Mouse (Mus musculus): Measurements from ENCODE around the gene Gng8. TPM values are rescaled to one million over a fixed set of nuclear protein-coding genes. Genes with fewer than 3 reads are reported as not detected.

Gng8 gene
- total and polyA plus RNA-seq, 2 experiments from 2014 or later, result 0.27 to 1.7 TPM

DNA sequence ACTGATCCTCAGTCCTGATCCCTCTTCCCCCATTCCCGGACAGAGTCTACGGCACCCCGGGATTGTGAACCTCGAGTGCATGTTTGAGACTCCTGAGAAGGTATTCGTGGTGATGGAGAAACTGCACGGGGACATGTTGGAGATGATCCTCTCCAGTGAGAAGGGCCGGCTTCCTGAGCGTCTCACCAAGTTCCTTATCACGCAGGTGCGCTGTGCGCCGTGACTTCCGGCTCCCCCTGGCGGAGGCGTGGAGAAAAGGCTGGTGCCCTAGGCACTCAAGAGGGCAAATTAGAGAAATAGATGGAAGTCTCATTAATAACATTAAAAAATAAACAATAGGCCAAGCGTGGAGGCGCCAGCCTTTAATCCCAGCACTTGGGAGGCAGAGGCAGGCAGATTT is 33.2 kb upstream of the Gng8 start:
- no peaks in the 10 kb centered on the region for H3K9me3 ChIP-seq (replicated peaks; ENCODE audit: control insufficient read depth, low read length)
- DNase-seq (ENCODE audit: low spot score) (no peak), ATAC-seq (ENCODE audit: insufficient read depth, low read depth) (no peak)
- no peak overlapping the region for H3K9ac ChIP-seq (replicated peaks; ENCODE audit: low read depth, low read length)
- WGBS, result 27% methylated on average over 17 of the region's 17 CpGs
- TF ChIP-seq CTCF (IDR thresholded peaks at IDR 0.05; ENCODE audit: low read depth) (peak; percentile 65), EP300 (IDR thresholded peaks at IDR 0.05; ENCODE audit: low read depth) (no peak)
- H3K27ac ChIP-seq (ENCODE audit: low read depth), result no peak overlapping the region
- peaks cover 54% of the 10 kb centered on the region for H3K36me3 ChIP-seq (replicated peaks; ENCODE audit: control insufficient read depth, insufficient read depth, low read length)
- H3K4me2 ChIP-seq (ENCODE audit: low read depth, low read length), result no peak overlapping the region
- H3K4me3 ChIP-seq (ENCODE audit: low read depth, low read length), result no peak overlapping the region
- H3K27me3 ChIP-seq (ENCODE audit: control insufficient read depth, insufficient read depth, low read length), result no peaks in the 10 kb centered on the region
- no peaks in the 10 kb centered on the region for H3K4me1 ChIP-seq (ENCODE audit: control insufficient read depth, insufficient read depth)

GRCm38 (mm10) chr7:16859902-16860651 is 31.5 kb upstream of the Gng8 start:
- Histone ChIP-seq H3K9ac (replicated peaks; ENCODE audit: low read depth, low read length) (no peak overlapping the region), H3K9me3 (replicated peaks; ENCODE audit: control insufficient read depth, low read length) (no peaks in the 10 kb centered on the region), H3K27me3 (ENCODE audit: control insufficient read depth, insufficient read depth, low read length) (no peaks in the 10 kb centered on the region), H3K4me2 (ENCODE audit: low read depth, low read length) (no peak overlapping the region), H3K4me3 (ENCODE audit: low read depth, low read length) (no peak overlapping the region), H3K27ac (ENCODE audit: low read depth) (no peak overlapping the region), H3K36me3 (replicated peaks; ENCODE audit: control insufficient read depth, insufficient read depth, low read length) (peaks cover 57% of the 10 kb centered on the region), H3K4me1 (ENCODE audit: control insufficient read depth, insufficient read depth) (no peaks in the 10 kb centered on the region)
- WGBS, result 34% methylated on average over 5 of the region's 5 CpGs
- no peak for DNase-seq (ENCODE audit: low spot score)
- TF ChIP-seq EP300 (IDR thresholded peaks at IDR 0.05; ENCODE audit: low read depth), result no peak
- TF ChIP-seq CTCF (IDR thresholded peaks at IDR 0.05; ENCODE audit: low read depth), result peak; percentile 78
- ATAC-seq (ENCODE audit: insufficient read depth, low read depth), result no peak

- H3K27me3 ChIP-seq (ENCODE audit: control insufficient read depth, insufficient read depth, low read length), result no peaks in the 10 kb centered on the region
- WGBS, result 85% methylated on average over 3 of the region's 3 CpGs
- no peak overlapping the region for H3K4me3 ChIP-seq (ENCODE audit: low read depth, low read length)
- H3K36me3 ChIP-seq (replicated peaks; ENCODE audit: control insufficient read depth, insufficient read depth, low read length), result peaks cover 66% of the 10 kb centered on the region
- H3K27ac ChIP-seq (ENCODE audit: low read depth), result no peak overlapping the region
- no peak for DNase-seq (ENCODE audit: low spot score)
- no peak overlapping the region for H3K4me2 ChIP-seq (ENCODE audit: low read depth, low read length)
- H3K4me1 ChIP-seq (ENCODE audit: control insufficient read depth, insufficient read depth), result no peaks in the 10 kb centered on the region
- H3K9me3 ChIP-seq (replicated peaks; ENCODE audit: control insufficient read depth, low read length), result no peaks in the 10 kb centered on the region
- no peak overlapping the region for H3K9ac ChIP-seq (replicated peaks; ENCODE audit: low read depth, low read length)
- ATAC-seq (ENCODE audit: insufficient read depth, low read depth), result no peak
- TF ChIP-seq EP300 (IDR thresholded peaks at IDR 0.05; ENCODE audit: low read depth) (no peak), CTCF (IDR thresholded peaks at IDR 0.05; ENCODE audit: low read depth) (no peak)
Measured at GRCm38 (mm10) chr7:16867488-16867887, 24.1 kb upstream of the Gng8 start.

DNA sequence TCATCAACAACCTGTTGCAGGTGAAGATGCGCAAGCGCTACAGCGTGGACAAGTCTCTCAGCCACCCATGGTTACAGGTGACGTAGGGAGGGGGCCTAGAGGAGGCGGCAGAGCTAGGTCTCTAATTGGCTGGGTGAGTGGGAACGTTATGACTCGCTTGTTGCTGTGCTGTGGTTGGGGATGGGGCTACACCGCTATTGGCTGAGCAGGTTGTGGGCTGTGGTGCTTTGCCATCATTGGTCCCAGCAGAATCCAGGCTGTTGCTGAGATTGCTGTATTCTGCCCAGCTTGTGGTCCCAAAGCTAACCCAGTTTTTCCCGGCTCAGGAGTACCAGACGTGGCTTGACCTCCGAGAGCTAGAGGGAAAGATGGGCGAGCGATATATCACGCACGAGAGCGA is 22.1 kb upstream of the Gng8 start:
- Histone ChIP-seq H3K9ac (replicated peaks; ENCODE audit: low read depth, low read length) (no peak overlapping the region), H3K4me3 (ENCODE audit: low read depth, low read length) (no peak overlapping the region), H3K27me3 (ENCODE audit: control insufficient read depth, insufficient read depth, low read length) (no peaks in the 10 kb centered on the region), H3K36me3 (replicated peaks; ENCODE audit: control insufficient read depth, insufficient read depth, low read length) (peaks cover 53% of the 10 kb centered on the region), H3K9me3 (replicated peaks; ENCODE audit: control insufficient read depth, low read length) (no peaks in the 10 kb centered on the region), H3K4me2 (ENCODE audit: low read depth, low read length) (no peak overlapping the region), H3K27ac (ENCODE audit: low read depth) (no peak overlapping the region), H3K4me1 (ENCODE audit: control insufficient read depth, insufficient read depth) (no peaks in the 10 kb centered on the region)
- peak; percentile 58; the same call in 1 of the 2 replicates for ATAC-seq (ENCODE audit: insufficient read depth, low read depth)
- WGBS, result 52% methylated on average over 16 of the region's 16 CpGs
- no peak for DNase-seq (ENCODE audit: low spot score)
- TF ChIP-seq EP300 (IDR thresholded peaks at IDR 0.05; ENCODE audit: low read depth), result no peak
- no peak for TF ChIP-seq CTCF (IDR thresholded peaks at IDR 0.05; ENCODE audit: low read depth)

GRCm38 (mm10) chr7:16871600-16871999 is 20.0 kb upstream of the Gng8 start:
- ATAC-seq (ENCODE audit: insufficient read depth, low read depth), result no peak
- Histone ChIP-seq H3K4me1 (ENCODE audit: control insufficient read depth, insufficient read depth) (0 out of 2 replicates have a peak, but pooled peaks cover 9% of the 10 kb centered on the region), H3K9ac (replicated peaks; ENCODE audit: low read depth, low read length) (no peak overlapping the region), H3K27me3 (ENCODE audit: control insufficient read depth, insufficient read depth, low read length) (no peaks in the 10 kb centered on the region), H3K36me3 (replicated peaks; ENCODE audit: control insufficient read depth, insufficient read depth, low read length) (peaks cover 35% of the 10 kb centered on the region), H3K9me3 (replicated peaks; ENCODE audit: control insufficient read depth, low read length) (no peaks in the 10 kb centered on the region), H3K4me3 (ENCODE audit: low read depth, low read length) (no peak overlapping the region), H3K27ac (ENCODE audit: low read depth) (no peak overlapping the region), H3K4me2 (ENCODE audit: low read depth, low read length) (no peak overlapping the region)
- TF ChIP-seq CTCF (IDR thresholded peaks at IDR 0.05; ENCODE audit: low read depth) (no peak), EP300 (IDR thresholded peaks at IDR 0.05; ENCODE audit: low read depth) (no peak)
- DNase-seq (ENCODE audit: low spot score), result no peak
- WGBS, result 66% methylated on average over 10 of the region's 10 CpGs

DNA sequence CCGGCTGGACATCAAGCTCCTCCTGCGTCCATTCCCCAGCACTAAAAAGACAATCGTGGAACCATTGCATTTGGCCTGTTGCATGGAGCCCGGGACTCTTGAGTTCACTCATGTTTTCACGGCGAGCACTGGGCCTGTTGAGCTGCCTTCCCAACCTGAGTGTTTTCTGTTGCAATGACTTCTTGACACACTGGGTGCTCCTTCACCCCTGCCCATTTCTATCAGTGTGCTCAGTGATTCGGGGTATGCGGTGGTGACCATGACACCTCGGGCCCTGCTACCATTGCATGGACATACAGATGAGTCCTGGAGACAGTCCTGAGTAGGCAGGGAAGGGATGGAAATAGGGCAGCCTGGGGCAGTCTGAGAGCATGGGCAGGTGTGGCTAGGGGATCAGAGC is 19.1 kb upstream of the Gng8 start:
- 95% methylated on average over 9 of the region's 9 CpGs for WGBS
- H3K27me3 ChIP-seq (ENCODE audit: control insufficient read depth, insufficient read depth, low read length), result no peaks in the 10 kb centered on the region
- TF ChIP-seq CTCF (IDR thresholded peaks at IDR 0.05; ENCODE audit: low read depth) (no peak), EP300 (IDR thresholded peaks at IDR 0.05; ENCODE audit: low read depth) (no peak)
- H3K9ac ChIP-seq (replicated peaks; ENCODE audit: low read depth, low read length), result no peak overlapping the region
- no peak overlapping the region for H3K4me2 ChIP-seq (ENCODE audit: low read depth, low read length)
- DNase-seq (ENCODE audit: low spot score), result no peak
- peaks cover 30% of the 10 kb centered on the region for H3K36me3 ChIP-seq (replicated peaks; ENCODE audit: control insufficient read depth, insufficient read depth, low read length)
- no peaks in the 10 kb centered on the region for H3K9me3 ChIP-seq (replicated peaks; ENCODE audit: control insufficient read depth, low read length)
- H3K27ac ChIP-seq (ENCODE audit: low read depth), result no peak overlapping the region
- 0 out of 2 replicates have a peak, but pooled peaks cover 15% of the 10 kb centered on the region for H3K4me1 ChIP-seq (ENCODE audit: control insufficient read depth, insufficient read depth)
- ATAC-seq (ENCODE audit: insufficient read depth, low read depth), result no peak
- H3K4me3 ChIP-seq (ENCODE audit: low read depth, low read length), result no peak overlapping the region
